Mouse (Mus musculus) CH12.LX (cell line): ENCODE measurements around the gene Rest. TPM values are rescaled to one million over a fixed set of nuclear protein-coding genes. Genes with fewer than 3 reads are reported as not detected.

ENCODE experiments used
- DNase-seq: peaks from one replicate; pipeline ENCODE4 v3.0.0-alpha.2; 2013; ENCODE audit errors: extremely low read depth
- H3K27ac ChIP-seq: 2 replicates; pipeline ENCODE4 v1.5.1; 2012; ENCODE audit warnings: low read depth, mild to moderate bottlenecking, control low read depth, moderate library complexity; ENCODE audit not compliant: insufficient read depth
- H3K27me3 ChIP-seq: replicated peaks from 2 replicates; pipeline ENCODE3; 2012; ENCODE audit warnings: inconsistent platforms
- H3K36me3 ChIP-seq, 2 experiments: replicated peaks in 1 of 2; 2 replicates each; pipeline versions ENCODE3 to v1.6.1; 2012; ENCODE audit warnings: inconsistent platforms in 1 of 2, low read length in 1 of 2, mild to moderate bottlenecking in 1 of 2, mixed read lengths in 1 of 2, moderate library complexity in 1 of 2; ENCODE audit not compliant: control insufficient read depth in 1 of 2, insufficient read depth in 1 of 2
- H3K4me1 ChIP-seq, 2 experiments: 2 replicates each; pipeline ENCODE4 v1.6.1; 2012; ENCODE audit warnings: inconsistent platforms in 1 of 2, moderate library complexity in 1 of 2; ENCODE audit not compliant: insufficient read depth in 2 of 2, control insufficient read depth in 1 of 2
- H3K4me2 ChIP-seq: 2 replicates; pipeline ENCODE4 v1.6.1; 2012; ENCODE audit warnings: low read depth, mild to moderate bottlenecking, control low read depth; ENCODE audit not compliant: poor library complexity, insufficient read depth, severe bottlenecking
- H3K4me3 ChIP-seq, 3 experiments: fragments of 150-350 bp in 1 of 3; sonication (generic) in 1 of 3; replicated peaks in 1 of 3; 2 replicates each; pipeline versions ENCODE3 to v1.5.1; 2011 to 2012; ENCODE audit warnings: low read depth in 2 of 3, low read length in 2 of 3, mild to moderate bottlenecking in 2 of 3, moderate library complexity in 2 of 3, control low read depth in 1 of 3, improper control_type of control experiment in 1 of 3, inconsistent platforms in 1 of 3, mixed read lengths in 1 of 3; ENCODE audit not compliant: poor library complexity in 1 of 3
- H3K79me2 ChIP-seq: replicated peaks from 2 replicates; pipeline ENCODE4 v1.6.1; 2012; ENCODE audit warnings: mild to moderate bottlenecking, moderate library complexity; ENCODE audit not compliant: control insufficient read depth, poor library complexity, insufficient read depth, severe bottlenecking; ENCODE audit errors: extremely low read depth
- H3K9ac ChIP-seq: 2 replicates; pipeline ENCODE4 v1.6.1; 2012; ENCODE audit warnings: low read depth, mild to moderate bottlenecking, control low read depth, moderate library complexity; ENCODE audit not compliant: insufficient read depth
- H3K9me3 ChIP-seq: replicated peaks from 2 replicates; pipeline ENCODE3; 2012; ENCODE audit warnings: low read length, inconsistent platforms, mixed read lengths
- BHLHE40 ChIP-seq: IDR thresholded peaks from 2 replicates; pipeline ENCODE4 v1.6.1; 2011; ENCODE audit warnings: mild to moderate bottlenecking, low read depth, low read length, improper control_type of control experiment
- CHD1 ChIP-seq: IDR thresholded peaks from 2 replicates; pipeline ENCODE4 v1.6.1; 2012; ENCODE audit warnings: low read depth, low read length, improper control_type of control experiment, inconsistent platforms
- CHD2 ChIP-seq: IDR thresholded peaks from 2 replicates; pipeline ENCODE4 v1.6.1; 2011; ENCODE audit warnings: low read length, improper control_type of control experiment
- CTCF ChIP-seq, 2 experiments: IDR thresholded peaks in 1 of 2; conservative IDR thresholded peaks in 1 of 2; 2 replicates each; pipeline ENCODE4 v1.5.1; 2011 to 2012; ENCODE audit warnings: low read depth in 2 of 2, low read length in 2 of 2, improper control_type of control experiment in 1 of 2, inconsistent platforms in 1 of 2, mild to moderate bottlenecking in 1 of 2, moderate library complexity in 1 of 2
- E2F4 ChIP-seq: IDR thresholded peaks from 2 replicates; pipeline ENCODE4 v1.6.1; 2011; ENCODE audit warnings: low read depth, low read length, improper control_type of control experiment; ENCODE audit not compliant: insufficient replicate concordance
- ELF1 ChIP-seq: IDR thresholded peaks from 2 replicates; pipeline ENCODE4 v1.6.1; 2014; ENCODE audit warnings: low read depth, mild to moderate bottlenecking, inconsistent platforms, low read length, improper control_type of control experiment
- EP300 ChIP-seq: IDR thresholded peaks from 2 replicates; pipeline ENCODE4 v1.6.1; 2011; ENCODE audit warnings: low read length, improper control_type of control experiment
- ETS1 ChIP-seq: conservative IDR thresholded peaks from 2 replicates; pipeline ENCODE4 v1.6.1; 2012; ENCODE audit warnings: low read depth, mild to moderate bottlenecking, inconsistent platforms, low read length, improper control_type of control experiment, moderate library complexity
- GABPA ChIP-seq: IDR thresholded peaks from 2 replicates; pipeline ENCODE4 v1.6.1; 2012; ENCODE audit warnings: low read depth, low read length, improper control_type of control experiment, inconsistent platforms; ENCODE audit not compliant: insufficient replicate concordance
- HCFC1 ChIP-seq: IDR thresholded peaks from 2 replicates; pipeline ENCODE4 v1.6.1; 2012; ENCODE audit warnings: low read depth, mild to moderate bottlenecking, inconsistent platforms, low read length, improper control_type of control experiment
- IRF4 ChIP-seq: IDR thresholded peaks from 2 replicates; pipeline ENCODE4 v1.6.1; 2014; ENCODE audit warnings: low read depth, mild to moderate bottlenecking, inconsistent platforms, low read length, improper control_type of control experiment
- JUN ChIP-seq: IDR thresholded peaks from 2 replicates; pipeline ENCODE4 v1.6.1; 2011; ENCODE audit warnings: low read depth, mild to moderate bottlenecking, low read length, improper control_type of control experiment, moderate library complexity; ENCODE audit not compliant: insufficient read depth
- JUND ChIP-seq: conservative IDR thresholded peaks from 2 replicates; pipeline ENCODE4 v1.6.1; 2011; ENCODE audit warnings: low read depth, low read length, improper control_type of control experiment
- KAT2A ChIP-seq: IDR thresholded peaks from 2 replicates; pipeline ENCODE4 v1.6.1; 2012; ENCODE audit warnings: low read length, improper control_type of control experiment, inconsistent platforms; ENCODE audit not compliant: insufficient replicate concordance
- MAFK ChIP-seq: IDR thresholded peaks from 2 replicates; pipeline ENCODE4 v1.6.1; 2011; ENCODE audit warnings: low read length, improper control_type of control experiment; ENCODE audit not compliant: insufficient replicate concordance
- MAX ChIP-seq: IDR thresholded peaks from 2 replicates; pipeline ENCODE4 v1.6.1; 2011; ENCODE audit warnings: low read length, improper control_type of control experiment
- MAZ ChIP-seq: IDR thresholded peaks from 2 replicates; pipeline ENCODE4 v1.6.1; 2012; ENCODE audit warnings: low read depth, mild to moderate bottlenecking, inconsistent platforms, low read length, improper control_type of control experiment, moderate library complexity
- MEF2A ChIP-seq: IDR thresholded peaks from 2 replicates; pipeline ENCODE4 v1.6.1; 2014; ENCODE audit warnings: low read depth, mild to moderate bottlenecking, inconsistent platforms, low read length, improper control_type of control experiment, borderline replicate concordance
- MXI1 ChIP-seq: IDR thresholded peaks from 2 replicates; pipeline ENCODE4 v1.6.1; 2011; ENCODE audit warnings: mild to moderate bottlenecking, low read depth, low read length, improper control_type of control experiment
- MYC ChIP-seq: IDR thresholded peaks from 2 replicates; pipeline ENCODE4 v1.6.1; 2011; ENCODE audit warnings: low read depth, mild to moderate bottlenecking, improper control_type of control experiment, low read length
- NELFE ChIP-seq: IDR thresholded peaks from 2 replicates; pipeline ENCODE4 v1.6.1; 2011; ENCODE audit warnings: low read depth, low read length, improper control_type of control experiment
- NRF1 ChIP-seq: IDR thresholded peaks from 2 replicates; pipeline ENCODE4 v1.6.1; 2014; ENCODE audit warnings: low read depth, mild to moderate bottlenecking, inconsistent platforms, low read length, improper control_type of control experiment, moderate library complexity
- PAX5 ChIP-seq: IDR thresholded peaks from 2 replicates; pipeline ENCODE4 v1.6.1; 2012; ENCODE audit warnings: low read length, inconsistent platforms, mixed read lengths
- POLR2A ChIP-seq: IDR thresholded peaks from 2 replicates; pipeline ENCODE4 v1.6.1; 2011; ENCODE audit warnings: low read depth, mild to moderate bottlenecking, improper control_type of control experiment, low read length
- POLR2AphosphoS2 ChIP-seq: IDR thresholded peaks from 2 replicates; pipeline ENCODE4 v1.6.1; 2011; ENCODE audit warnings: low read depth, low read length, improper control_type of control experiment
- RAD21 ChIP-seq: IDR thresholded peaks from 2 replicates; pipeline ENCODE4 v1.6.1; 2011; ENCODE audit warnings: low read depth, mild to moderate bottlenecking, low read length, improper control_type of control experiment, moderate library complexity
- RCOR1 ChIP-seq: conservative IDR thresholded peaks from 2 replicates; pipeline ENCODE4 v1.6.1; 2012; ENCODE audit warnings: low read depth, mild to moderate bottlenecking, inconsistent platforms, low read length, improper control_type of control experiment
- SIN3A ChIP-seq: IDR thresholded peaks from 2 replicates; pipeline ENCODE4 v1.6.1; 2012; ENCODE audit warnings: low read length, improper control_type of control experiment, inconsistent platforms
- SMC3 ChIP-seq: IDR thresholded peaks from 2 replicates; pipeline ENCODE4 v1.6.1; 2011; ENCODE audit warnings: low read depth, low read length, improper control_type of control experiment
- TBP ChIP-seq: conservative IDR thresholded peaks from 2 replicates; pipeline ENCODE4 v1.6.1; 2011; ENCODE audit warnings: low read depth, low read length, improper control_type of control experiment
- TCF12 ChIP-seq: IDR thresholded peaks from 2 replicates; pipeline ENCODE4 v1.6.1; 2014; ENCODE audit warnings: low read depth, mild to moderate bottlenecking, inconsistent platforms, low read length, improper control_type of control experiment
- UBTF ChIP-seq: IDR thresholded peaks from 2 replicates; pipeline ENCODE4 v1.6.1; 2012; ENCODE audit warnings: low read depth, mild to moderate bottlenecking, inconsistent platforms, low read length, improper control_type of control experiment, moderate library complexity
- USF1 ChIP-seq: IDR thresholded peaks from 2 replicates; pipeline ENCODE4 v1.6.1; 2014; ENCODE audit warnings: low read depth, mild to moderate bottlenecking, inconsistent platforms, low read length, improper control_type of control experiment
- USF2 ChIP-seq: conservative IDR thresholded peaks from 2 replicates; pipeline ENCODE4 v1.6.1; 2011; ENCODE audit warnings: low read depth, low read length, improper control_type of control experiment
- ZC3H11A ChIP-seq: IDR thresholded peaks from 2 replicates; pipeline ENCODE4 v1.6.1; 2012; ENCODE audit warnings: low read depth, mild to moderate bottlenecking, inconsistent platforms, low read length, improper control_type of control experiment
- ZKSCAN1 ChIP-seq: IDR thresholded peaks from 2 replicates; pipeline ENCODE4 v1.6.1; 2012; ENCODE audit warnings: low read depth, inconsistent platforms, low read length, improper control_type of control experiment, borderline replicate concordance
- ZMIZ1 ChIP-seq: IDR thresholded peaks from 2 replicates; pipeline ENCODE4 v1.6.1; 2012; ENCODE audit warnings: low read depth, mild to moderate bottlenecking, inconsistent platforms, low read length, improper control_type of control experiment
- ZNF384 ChIP-seq: IDR thresholded peaks from 2 replicates; pipeline ENCODE4 v1.6.1; 2012; ENCODE audit warnings: low read depth, low read length, improper control_type of control experiment, inconsistent platforms
- dilution Hi-C: fragments of 300-500 bp; cut with MboI; formaldehyde crosslinking; loops from 2 replicates; pipeline ENCODE4 v1.14.3; 2020; ENCODE audit warnings: low sequenced_read_pairs; ENCODE audit not compliant: extremely low pct_unique_long_range_greater_than_20kb, extremely low pct_ligation_motif_present
- in situ Hi-C: fragments of 300-500 bp; cut with MboI; formaldehyde crosslinking; loops from 3 replicates; pipeline ENCODE4 v1.14.3; 2019; ENCODE audit warnings: low sequenced_read_pairs, low pct_ligation_motif_present, low pct_unique_long_range_greater_than_20kb, mixed read lengths
- polyA plus RNA-seq: library from polyadenylated mRNA; unstranded; fragments of >175 nt; gene quantifications from 2 replicates; pipeline ENCODE4 v1.2.1, GENCODE M21; 2012; ENCODE audit warnings: low read depth; ENCODE audit not compliant: insufficient read length
- total RNA-seq, 2 experiments: library from RNA; depleted of rRNA; stranded (reverse); fragments of 300-350 nt in 1 of 2; fragments of >200 nt in 1 of 2; gene quantifications; 2 replicates each; pipeline ENCODE4 v1.2.3; 2012 to 2014

Rest gene
- total and polyA plus RNA-seq, 3 experiments: 7.8 to 16.8 (median 15.9) TPM

GRCm38 (mm10) chr5:77265671-77266065 is 377 bp downstream of the Rest start:
- peaks cover 18% of the 10 kb centered on the region for H3K9me3 ChIP-seq
- peaks cover 38% of the 10 kb centered on the region for H3K79me2 ChIP-seq
- H3K4me3 ChIP-seq: peak overlapping the region; percentile 54 to 83 (median 71)
- H3K9ac ChIP-seq: peak overlapping the region; percentile 79
- H3K4me1 ChIP-seq: peaks cover 3 to 27% of the 10 kb centered on the region in 2 experiments
- dilution Hi-C loops: no loop called here
- TF ChIP-seq KAT2A (no peak), IRF4 (no peak), ELF1 (no peak), SIN3A (peak; percentile 85), MAFK (no peak), EP300 (no peak), JUND (no peak), MEF2A (no peak), MXI1 (peak; percentile 64; the same call in 1 of the 2 replicates), CHD2 (no peak), PAX5 (no peak), ETS1 (no peak), GABPA (no peak), UBTF (peak; percentile 82; the same call in 1 of the 2 replicates), ZNF384 (no peak), NELFE (0 out of 2 replicates have a peak, but pooled peaks have one; percentile 3), BHLHE40 (no peak), USF1 (no peak), NRF1 (no peak; the same call in 1 of the 2 replicates), MAX (no peak), JUN (no peak), RAD21 (no peak), MAZ (0 out of 2 replicates have a peak, but pooled peaks have one; percentile 23), HCFC1 (peak; percentile 22; the same call in 1 of the 2 replicates), POLR2A (no peak), ZC3H11A (no peak), SMC3 (0 out of 2 replicates have a peak, but pooled peaks have one; percentile 8), CHD1 (no peak), MYC (no peak), TCF12 (0 out of 2 replicates have a peak, but pooled peaks have one; percentile 35), POLR2AphosphoS2 (no peak), ZKSCAN1 (no peak), TBP (no peak), E2F4 (no peak), CTCF (conservative IDR thresholded peaks at IDR 0.05 in 1 of 2, IDR thresholded peaks at IDR 0.05 in 1 of 2; ENCODE audit: low read depth in 2 of 2, low read length in 2 of 2) (0 out of 4 replicates have a peak, but pooled peaks of 1 of the 2 experiments have one; percentile 22), RCOR1 (no peak), USF2 (no peak), ZMIZ1 (no peak)
- in situ Hi-C loops: no loop called here
- no peaks in the 10 kb centered on the region for H3K27me3 ChIP-seq
- no peak overlapping the region; the same call in 1 of the 2 replicates for H3K4me2 ChIP-seq
- H3K36me3 ChIP-seq: peaks cover 20 to 27% of the 10 kb centered on the region in 2 experiments
- DNase-seq: peak; percentile 45
- H3K27ac ChIP-seq: peak overlapping the region; percentile 74
